Mouse (Mus musculus): Measurements from ENCODE around the gene Olfr541.
"Not testable (repeated sequence)": the region's sequence is repeated elsewhere in the genome, so short reads cannot be mapped to it uniquely, and the experiment has no call there.

Gene Olfr541

GRCm38 (mm10) chr7:140696967-140697366 is at the start of gene Olfr541:
TSS of gene Olfr541 (plus strand) at chr7:140697267.
- DNase-seq (ENCODE audit: low spot score in 2 of 2): no peak

DNA sequence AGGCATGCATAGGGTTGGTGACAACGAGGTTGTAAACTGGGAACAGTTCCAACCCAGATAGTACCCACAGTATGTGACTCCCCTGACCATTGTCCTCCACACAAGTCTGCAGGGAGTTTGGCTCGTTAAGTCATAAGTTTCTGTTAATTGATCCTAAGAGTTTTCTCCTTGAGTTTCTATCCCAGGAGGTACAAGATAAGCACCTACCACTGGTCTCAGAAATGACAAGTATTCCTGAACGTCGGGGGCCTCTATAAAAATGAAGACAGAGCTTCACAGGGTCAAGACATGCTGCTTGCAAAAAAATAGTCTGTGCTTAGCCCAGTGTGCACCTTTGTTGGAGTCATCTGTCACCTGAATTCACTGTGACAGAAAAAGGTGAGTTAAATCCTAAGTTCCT is 37.4 kb upstream of the Olfr541 start, which contains the start of gene Olfr539:
TSS of gene Olfr539 (plus strand) at position 301 of the 400 bp plus-strand sequence.
- no peak for DNase-seq (ENCODE audit: low spot score in 2 of 2)

- not testable (repeated sequence) for DNase-seq (ENCODE audit: low spot score in 2 of 2)
These were observed 26.4 kb upstream of the Olfr541 start for GRCm38 (mm10) chr7:140670693-140671092.

DNA sequence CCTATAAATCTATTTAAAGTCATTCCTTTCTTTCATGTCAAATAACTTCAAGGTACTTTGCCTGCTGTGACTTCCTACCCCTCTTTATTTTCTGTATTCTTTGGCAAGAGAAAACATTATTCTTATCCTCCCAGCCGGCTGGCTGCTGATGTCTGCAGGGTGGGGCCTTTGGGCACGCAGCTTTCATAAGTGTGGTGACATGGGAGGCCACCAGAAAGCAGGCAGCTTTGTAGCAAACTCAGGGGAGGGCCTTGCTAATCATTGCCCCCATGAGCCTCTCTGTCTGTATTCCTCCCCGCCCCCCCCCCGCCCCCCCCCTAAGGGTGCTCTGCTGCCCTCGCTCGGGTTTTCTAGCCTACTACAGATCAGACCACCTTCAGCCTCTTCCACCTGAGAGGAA is 21.2 kb upstream of the Olfr541 start:
- no peak for DNase-seq (ENCODE audit: low spot score in 2 of 2)

DNA sequence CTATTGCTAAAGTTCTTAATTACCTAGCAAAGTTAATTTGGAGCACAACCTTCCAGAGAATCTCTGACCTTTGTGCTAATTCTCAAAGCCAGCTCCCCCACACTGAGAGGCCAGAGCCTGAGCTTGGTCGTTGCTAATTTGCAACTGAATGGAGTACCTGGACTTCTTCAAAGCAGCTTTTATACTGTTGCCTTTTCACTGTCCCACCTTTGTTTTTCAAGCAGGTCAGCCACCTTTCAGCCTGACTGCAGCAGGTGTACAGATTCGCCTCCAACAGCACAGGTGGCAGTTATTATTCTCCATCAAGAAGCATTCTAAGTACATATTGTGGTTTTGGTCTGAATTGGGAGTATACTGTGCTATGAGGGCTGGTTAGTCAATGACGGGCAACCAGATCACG is 17.5 kb upstream of the Olfr541 start:
- DNase-seq (ENCODE audit: low spot score in 2 of 2): not testable (repeated sequence)

- DNase-seq (ENCODE audit: low spot score in 2 of 2): no peak
These were observed 15.4 kb upstream of the Olfr541 start, which contains the start of gene Olfr45 for GRCm38 (mm10) chr7:140681651-140682050. TSS of gene Olfr45 (plus strand) at chr7:140681951.

DNA sequence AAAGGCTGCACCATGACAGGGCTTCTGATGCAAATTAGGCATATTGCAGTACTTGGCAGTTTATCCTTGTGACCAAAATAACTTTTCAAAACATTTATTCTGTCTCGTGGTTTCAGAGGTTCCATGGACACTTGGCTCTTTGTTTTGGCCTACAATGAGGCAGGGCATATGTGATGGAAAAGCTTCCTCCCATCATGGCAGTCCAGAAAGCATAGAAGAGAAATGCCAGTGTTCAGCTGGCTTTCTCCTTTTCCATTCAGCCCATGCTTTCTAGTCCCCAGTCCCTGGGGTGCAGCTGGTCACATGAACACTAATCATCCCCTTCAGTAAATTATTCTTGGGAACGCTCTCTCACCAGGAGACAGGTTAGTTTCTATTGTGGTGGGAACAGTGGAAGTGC is 9.3 kb downstream of the Olfr541 start:
- no peak for DNase-seq (ENCODE audit: low spot score in 2 of 2)

- no peak for DNase-seq (ENCODE audit: low spot score in 2 of 2)
These were observed 10.6 kb downstream of the Olfr541 start for GRCm38 (mm10) chr7:140707536-140708284.

GRCm38 (mm10) chr7:140717155-140718055 is 20.3 kb downstream of the Olfr541 start:
- DNase-seq (ENCODE audit: low spot score in 2 of 2): no peak

GRCm38 (mm10) chr7:140721095-140721494 is 24.0 kb downstream of the Olfr541 start:
- no peak for DNase-seq (ENCODE audit: low spot score in 2 of 2)

- no peak for DNase-seq (ENCODE audit: low spot score in 2 of 2)
These were observed 28.5 kb downstream of the Olfr541 start for GRCm38 (mm10) chr7:140725558-140725957.

DNA sequence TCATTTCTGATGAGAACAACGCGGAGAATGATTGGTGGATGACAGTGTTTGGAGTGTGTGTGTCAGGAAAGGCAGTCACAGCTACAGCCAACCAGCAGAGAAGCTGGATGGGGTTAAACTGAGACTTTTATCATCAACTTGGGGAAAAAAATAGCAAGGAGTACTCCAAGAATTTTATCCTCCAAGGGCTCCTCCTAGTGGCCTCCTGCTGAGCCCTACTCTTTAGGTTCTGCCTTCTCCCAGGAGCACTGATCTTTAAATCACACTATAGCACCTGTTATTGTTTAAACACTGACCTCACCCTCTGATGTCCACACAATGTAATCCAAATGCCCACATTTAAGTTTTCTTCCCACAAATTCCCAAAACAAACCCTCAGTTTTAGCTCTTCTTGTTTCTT is 36.1 kb downstream of the Olfr541 start:
- no peak for DNase-seq (ENCODE audit: low spot score in 2 of 2)

DNA sequence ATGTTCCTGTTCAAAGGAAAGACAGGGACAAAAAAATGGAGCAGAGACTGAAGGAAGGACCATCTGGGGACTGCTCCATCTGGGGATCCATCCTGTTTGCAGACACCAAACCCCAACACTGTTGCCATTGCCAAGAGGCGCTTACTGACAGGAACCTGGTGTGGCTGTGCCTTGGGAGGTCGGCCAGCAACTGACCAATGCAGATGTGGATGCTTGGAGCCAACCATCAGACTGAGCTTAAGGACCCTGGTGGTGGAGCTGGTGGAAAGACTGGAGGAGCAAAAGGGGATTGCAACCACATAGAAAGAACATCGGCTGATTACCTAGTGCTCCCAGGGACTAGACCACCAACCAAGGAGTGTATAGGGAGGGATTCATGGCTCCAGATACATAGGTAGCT is 50.3 kb downstream of the Olfr541 start:
- DNase-seq (ENCODE audit: low spot score in 2 of 2): no peak

DNA sequence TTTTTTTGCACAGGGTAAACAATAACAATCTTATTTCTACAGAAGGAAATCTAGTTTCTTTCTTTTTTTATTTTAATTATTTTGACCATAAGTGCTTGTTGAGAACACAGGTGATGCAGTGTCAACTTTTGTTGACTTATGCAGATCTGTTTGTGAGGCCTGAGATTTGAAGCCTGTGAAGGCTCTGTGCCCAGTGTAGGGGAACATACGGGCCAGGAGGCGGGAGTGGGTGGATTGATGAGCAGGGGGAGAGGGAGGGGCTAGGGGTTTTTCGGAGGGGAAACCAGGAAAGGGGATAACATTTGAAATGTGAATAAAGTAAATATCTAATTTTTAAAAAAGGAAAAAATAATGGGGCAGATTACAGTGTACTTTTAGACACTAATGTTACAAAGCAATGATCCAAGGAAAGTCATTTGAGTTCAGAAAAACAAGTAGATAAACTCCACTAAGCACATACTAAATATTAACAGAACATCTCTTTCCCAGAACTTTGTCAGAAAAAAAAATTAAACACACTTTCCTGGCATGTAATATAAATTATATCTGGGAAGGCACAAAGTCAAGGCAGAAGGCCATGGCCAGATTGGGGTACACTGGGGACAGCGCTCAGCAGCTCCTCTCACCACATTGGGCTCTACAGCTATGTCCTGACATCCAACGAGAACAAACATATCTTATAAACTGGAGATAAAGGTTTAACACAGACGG is 51.2 kb downstream of the Olfr541 start:
- no peak for DNase-seq (ENCODE audit: low spot score in 2 of 2)

DNA sequence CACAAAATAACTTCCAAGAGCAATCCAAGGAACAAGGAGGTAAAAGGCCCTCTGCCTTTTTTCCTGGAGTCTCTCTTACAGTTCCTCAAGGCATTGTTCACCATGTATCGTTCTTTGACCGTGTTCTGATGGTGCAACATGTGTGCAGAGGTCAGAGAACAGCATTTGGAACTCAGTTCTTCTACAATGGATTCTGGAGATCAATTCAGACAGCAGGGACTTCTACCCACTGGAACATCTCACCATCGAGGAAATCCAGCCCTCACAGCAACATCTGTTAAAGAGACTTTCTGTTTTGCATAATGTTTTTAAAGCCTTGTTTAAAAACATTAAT is 51.7 kb downstream of the Olfr541 start:
- no peak for DNase-seq (ENCODE audit: low spot score in 2 of 2)

- DNase-seq (ENCODE audit: low spot score in 2 of 2): no peak
These were observed 57.5 kb downstream of the Olfr541 start for GRCm38 (mm10) chr7:140754556-140754955.
